Mouse (Mus musculus) testis, postnatal 14 days (tissue): ENCODE results near the gene Sipa1l2.

Experiments used
- DNase-seq: peaks from one replicate; pipeline ENCODE4 v3.0.0; 2021; ENCODE audit warnings: low spot score

The Sipa1l2 gene

GRCm38 (mm10) chr8:125369491-125370236 is 199.9 kb downstream of the Sipa1l2 start:
- DNase-seq = no peak

GRCm38 (mm10) chr8:125368341-125369035 is 201.1 kb downstream of the Sipa1l2 start:
- DNase-seq = no peak
